Mouse (Mus musculus): ENCODE data around the gene Fer. TPM values are rescaled to one million over a fixed set of nuclear protein-coding genes. Genes with fewer than 3 reads are reported as not detected.

The Fer gene
- polyA plus RNA-seq, 1 experiment, result 0.56 TPM

DNA sequence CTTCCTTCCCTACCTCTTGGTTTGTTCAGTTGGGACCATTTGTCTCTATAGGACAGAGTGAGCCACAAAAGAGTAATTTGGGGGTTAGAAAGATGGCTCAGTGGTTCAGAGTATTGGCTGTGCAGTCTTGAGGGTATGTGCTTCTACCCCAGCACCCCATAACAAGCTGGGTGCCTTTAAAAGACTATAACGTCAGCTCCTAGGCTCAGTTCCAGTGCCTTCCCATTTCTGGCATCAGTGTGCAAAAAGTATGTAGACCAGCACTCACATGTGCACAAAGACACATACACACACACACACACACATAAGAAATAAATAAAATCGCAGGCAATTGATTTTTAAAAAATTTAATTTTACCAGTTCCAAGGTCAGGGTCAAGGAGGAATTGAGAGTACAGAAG, 222.6 kb downstream of the Fer start:
- H3K27me3 ChIP-seq (ENCODE audit: control insufficient read depth, insufficient read depth, low read length), result no peaks in the 10 kb centered on the region
- H3K27ac ChIP-seq (ENCODE audit: insufficient read depth, low read length), result no peak overlapping the region
- H3K36me3 ChIP-seq (ENCODE audit: control insufficient read depth, insufficient read depth, low read length), result no peaks in the 10 kb centered on the region
- H3K4me3 ChIP-seq (ENCODE audit: extremely low read depth, insufficient read depth, insufficient read length), result no peak overlapping the region
- WGBS, result 88% methylated on average over 2 of the region's 2 CpGs
- no peak for DNase-seq (ENCODE audit: low read depth in 1 of 2, low spot score in 2 of 2)
- H3K4me1 ChIP-seq (ENCODE audit: control insufficient read depth, insufficient read depth, insufficient read length), result no peaks in the 10 kb centered on the region
- TF ChIP-seq POLR2A (IDR thresholded peaks at IDR 0.05; ENCODE audit: low read depth, low read length) (no peak), CTCF (IDR thresholded peaks at IDR 0.05; ENCODE audit: extremely low read depth, insufficient read depth, insufficient read length, insufficient replicate concordance) (no peak)

DNA sequence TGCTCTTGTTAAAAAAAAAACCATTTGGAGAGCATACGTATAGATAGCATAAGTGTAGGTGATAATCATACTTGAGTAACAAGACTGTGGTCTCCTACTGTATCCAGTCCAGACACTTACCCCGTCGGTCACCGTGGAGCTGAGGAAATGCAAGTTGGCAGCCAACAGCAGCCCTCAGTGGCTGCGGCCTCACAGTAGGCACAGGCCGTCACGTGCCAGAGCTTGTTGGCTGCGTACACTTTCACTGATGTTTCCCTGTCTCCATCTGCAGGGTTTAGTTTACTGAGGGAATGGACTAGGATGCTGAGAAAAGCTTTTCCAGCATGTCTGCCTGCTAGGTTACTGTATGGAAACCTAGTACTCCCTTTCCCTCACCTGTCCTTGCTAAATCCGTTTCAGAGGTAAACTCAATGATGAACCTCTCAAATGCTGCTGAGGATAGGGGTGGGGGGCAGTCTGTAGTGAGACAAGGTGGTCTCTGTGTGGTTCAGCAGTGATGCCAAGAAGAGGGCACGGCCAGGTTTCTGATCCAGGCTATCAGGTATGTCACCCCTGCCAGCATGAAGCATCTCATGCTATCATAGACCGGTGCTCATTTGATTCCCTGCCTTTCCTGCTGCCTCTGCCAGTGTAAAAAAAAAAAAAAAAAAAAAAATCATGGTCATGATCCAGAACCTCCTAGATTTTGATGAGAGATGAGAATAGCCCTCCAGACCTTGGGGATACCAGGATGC, 224.2 kb downstream of the Fer start:
- no peaks in the 10 kb centered on the region for H3K27me3 ChIP-seq (ENCODE audit: control insufficient read depth, insufficient read depth, low read length)
- no peak for DNase-seq (ENCODE audit: low read depth in 1 of 2, low spot score in 2 of 2)
- no peak for TF ChIP-seq POLR2A (IDR thresholded peaks at IDR 0.05; ENCODE audit: low read depth, low read length)
- TF ChIP-seq CTCF (IDR thresholded peaks at IDR 0.05; ENCODE audit: extremely low read depth, insufficient read depth, insufficient read length, insufficient replicate concordance), result no peak
- no peaks in the 10 kb centered on the region for H3K36me3 ChIP-seq (ENCODE audit: control insufficient read depth, insufficient read depth, low read length)
- no peaks in the 10 kb centered on the region for H3K4me1 ChIP-seq (ENCODE audit: control insufficient read depth, insufficient read depth, insufficient read length)
- no peak overlapping the region for H3K27ac ChIP-seq (ENCODE audit: insufficient read depth, low read length)
- WGBS, result 92% methylated on average over 11 of the region's 11 CpGs
- H3K4me3 ChIP-seq (ENCODE audit: extremely low read depth, insufficient read depth, insufficient read length), result no peak overlapping the region

DNA sequence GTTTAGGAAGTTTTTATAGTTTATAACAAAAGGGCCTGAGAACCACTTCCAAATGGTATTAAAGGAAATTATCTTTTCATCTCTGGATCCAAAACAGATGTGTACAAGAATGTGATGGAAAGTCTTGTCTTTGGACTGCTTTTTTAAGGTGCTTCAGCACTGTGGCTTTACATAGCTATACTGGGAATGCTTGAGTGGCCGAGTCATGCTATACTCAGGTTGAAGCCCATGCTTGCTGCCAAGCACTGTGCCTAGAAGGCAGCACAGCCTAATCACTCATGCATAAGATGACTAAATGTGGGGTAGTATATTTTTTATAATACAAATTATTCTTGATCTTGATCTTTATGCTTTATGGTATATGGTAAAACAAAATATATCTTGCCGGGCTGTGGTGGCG, 225.0 kb downstream of the Fer start:
- TF ChIP-seq POLR2A (IDR thresholded peaks at IDR 0.05; ENCODE audit: low read depth, low read length) (no peak), CTCF (IDR thresholded peaks at IDR 0.05; ENCODE audit: extremely low read depth, insufficient read depth, insufficient read length, insufficient replicate concordance) (no peak)
- H3K4me3 ChIP-seq (ENCODE audit: extremely low read depth, insufficient read depth, insufficient read length), result no peak overlapping the region
- H3K27ac ChIP-seq (ENCODE audit: insufficient read depth, low read length), result no peak overlapping the region
- no peak for DNase-seq (ENCODE audit: low read depth in 1 of 2, low spot score in 2 of 2)
- 91% methylated on average over 3 of the region's 3 CpGs for whole genome bisulfite sequencing
- H3K36me3 ChIP-seq (ENCODE audit: control insufficient read depth, insufficient read depth, low read length), result no peaks in the 10 kb centered on the region
- H3K27me3 ChIP-seq (ENCODE audit: control insufficient read depth, insufficient read depth, low read length), result no peaks in the 10 kb centered on the region
- H3K4me1 ChIP-seq (ENCODE audit: control insufficient read depth, insufficient read depth, insufficient read length), result no peaks in the 10 kb centered on the region

DNA sequence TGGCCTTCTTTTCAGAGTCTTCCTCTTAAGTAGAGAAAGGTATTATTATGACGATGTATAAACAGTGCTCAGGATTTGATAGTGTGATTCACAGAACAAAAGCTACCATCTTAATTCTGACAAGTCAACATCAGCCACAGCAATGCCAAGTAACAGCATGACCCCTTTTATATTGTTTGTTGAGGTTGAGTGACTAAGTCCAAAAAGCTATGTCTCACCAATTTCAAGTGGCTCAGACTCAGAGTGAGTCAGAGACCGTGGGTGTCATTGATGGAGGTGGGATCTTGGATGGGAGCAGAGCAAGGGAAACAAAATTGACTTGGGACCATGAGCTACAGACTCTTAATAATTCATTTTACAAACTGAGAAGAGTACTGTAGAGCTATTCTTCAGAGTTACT, 230.9 kb downstream of the Fer start:
- no peak overlapping the region for H3K27ac ChIP-seq (ENCODE audit: insufficient read depth, low read length)
- no peaks in the 10 kb centered on the region for H3K36me3 ChIP-seq (ENCODE audit: control insufficient read depth, insufficient read depth, low read length)
- no peak for DNase-seq (ENCODE audit: low read depth in 1 of 2, low spot score in 2 of 2)
- H3K4me3 ChIP-seq (ENCODE audit: extremely low read depth, insufficient read depth, insufficient read length), result no peak overlapping the region
- no peaks in the 10 kb centered on the region for H3K27me3 ChIP-seq (ENCODE audit: control insufficient read depth, insufficient read depth, low read length)
- no peaks in the 10 kb centered on the region for H3K4me1 ChIP-seq (ENCODE audit: control insufficient read depth, insufficient read depth, insufficient read length)
- 84% methylated on average over 2 of the region's 2 CpGs for WGBS
- TF ChIP-seq POLR2A (IDR thresholded peaks at IDR 0.05; ENCODE audit: low read depth, low read length), result no peak
- no peak for TF ChIP-seq CTCF (IDR thresholded peaks at IDR 0.05; ENCODE audit: extremely low read depth, insufficient read depth, insufficient read length, insufficient replicate concordance)

DNA sequence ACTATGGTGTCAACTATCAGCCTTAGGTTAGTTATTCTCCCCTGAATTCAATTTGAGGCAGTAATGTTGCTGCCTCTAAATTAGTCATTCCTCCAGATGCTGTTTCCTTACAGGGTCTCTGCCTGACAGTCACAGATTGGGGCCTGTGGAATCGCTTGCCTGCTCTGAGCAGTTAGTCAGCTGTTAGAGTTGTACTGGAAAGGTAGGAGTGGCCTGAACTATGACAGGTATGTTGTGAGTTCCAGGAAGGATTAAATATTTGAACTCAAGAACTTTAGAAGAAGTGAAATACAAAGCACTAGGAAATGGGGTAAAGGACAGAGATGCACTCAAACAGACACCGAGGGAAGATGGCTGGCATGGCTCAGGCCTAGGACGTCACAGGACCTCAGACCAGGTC, 233.9 kb downstream of the Fer start:
- TF ChIP-seq POLR2A (IDR thresholded peaks at IDR 0.05; ENCODE audit: low read depth, low read length), result no peak
- Histone ChIP-seq H3K4me3 (ENCODE audit: extremely low read depth, insufficient read depth, insufficient read length) (no peak overlapping the region), H3K4me1 (ENCODE audit: control insufficient read depth, insufficient read depth, insufficient read length) (no peaks in the 10 kb centered on the region), H3K36me3 (ENCODE audit: control insufficient read depth, insufficient read depth, low read length) (no peaks in the 10 kb centered on the region), H3K27me3 (ENCODE audit: control insufficient read depth, insufficient read depth, low read length) (no peaks in the 10 kb centered on the region), H3K27ac (ENCODE audit: insufficient read depth, low read length) (no peak overlapping the region)
- WGBS, result 86% methylated on average over 3 of the region's 3 CpGs
- no peak for DNase-seq (ENCODE audit: low read depth in 1 of 2, low spot score in 2 of 2)

DNA sequence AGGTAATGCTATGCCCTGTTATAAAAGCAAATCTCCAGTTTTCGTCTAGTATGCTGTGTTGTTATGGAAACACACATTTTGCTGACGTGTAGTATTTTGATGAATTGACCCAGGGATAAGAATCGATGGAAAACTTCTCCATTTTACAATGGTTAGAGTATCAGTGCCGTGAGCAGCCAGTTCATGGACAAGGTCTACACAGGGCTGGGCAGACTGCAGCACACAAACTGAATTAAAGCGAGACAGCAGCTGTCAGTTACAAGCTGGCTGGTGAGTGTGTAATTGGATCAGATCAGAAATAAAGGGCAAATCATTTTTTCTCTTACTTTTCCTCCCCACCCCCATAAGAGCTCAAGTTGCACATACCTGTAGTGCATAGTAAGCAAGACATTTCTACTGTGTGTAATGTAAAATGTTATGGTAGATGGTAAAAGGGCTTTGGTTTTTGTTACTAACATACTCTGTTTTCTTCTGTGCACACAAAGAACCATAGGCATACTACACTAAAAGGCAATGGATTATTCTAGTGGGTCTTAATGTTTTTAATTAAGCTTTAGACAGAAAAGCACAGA, 235.0 kb downstream of the Fer start:
- Histone ChIP-seq H3K27me3 (ENCODE audit: control insufficient read depth, insufficient read depth, low read length) (no peaks in the 10 kb centered on the region), H3K4me3 (ENCODE audit: extremely low read depth, insufficient read depth, insufficient read length) (no peak overlapping the region), H3K36me3 (ENCODE audit: control insufficient read depth, insufficient read depth, low read length) (no peaks in the 10 kb centered on the region), H3K27ac (ENCODE audit: insufficient read depth, low read length) (no peak overlapping the region), H3K4me1 (ENCODE audit: control insufficient read depth, insufficient read depth, insufficient read length) (no peaks in the 10 kb centered on the region)
- no peak for DNase-seq (ENCODE audit: low read depth in 1 of 2, low spot score in 2 of 2)
- WGBS, result 89% methylated on average over 5 of the region's 5 CpGs
- TF ChIP-seq POLR2A (IDR thresholded peaks at IDR 0.05; ENCODE audit: low read depth, low read length) (no peak), CTCF (IDR thresholded peaks at IDR 0.05; ENCODE audit: extremely low read depth, insufficient read depth, insufficient read length, insufficient replicate concordance) (no peak)

DNA sequence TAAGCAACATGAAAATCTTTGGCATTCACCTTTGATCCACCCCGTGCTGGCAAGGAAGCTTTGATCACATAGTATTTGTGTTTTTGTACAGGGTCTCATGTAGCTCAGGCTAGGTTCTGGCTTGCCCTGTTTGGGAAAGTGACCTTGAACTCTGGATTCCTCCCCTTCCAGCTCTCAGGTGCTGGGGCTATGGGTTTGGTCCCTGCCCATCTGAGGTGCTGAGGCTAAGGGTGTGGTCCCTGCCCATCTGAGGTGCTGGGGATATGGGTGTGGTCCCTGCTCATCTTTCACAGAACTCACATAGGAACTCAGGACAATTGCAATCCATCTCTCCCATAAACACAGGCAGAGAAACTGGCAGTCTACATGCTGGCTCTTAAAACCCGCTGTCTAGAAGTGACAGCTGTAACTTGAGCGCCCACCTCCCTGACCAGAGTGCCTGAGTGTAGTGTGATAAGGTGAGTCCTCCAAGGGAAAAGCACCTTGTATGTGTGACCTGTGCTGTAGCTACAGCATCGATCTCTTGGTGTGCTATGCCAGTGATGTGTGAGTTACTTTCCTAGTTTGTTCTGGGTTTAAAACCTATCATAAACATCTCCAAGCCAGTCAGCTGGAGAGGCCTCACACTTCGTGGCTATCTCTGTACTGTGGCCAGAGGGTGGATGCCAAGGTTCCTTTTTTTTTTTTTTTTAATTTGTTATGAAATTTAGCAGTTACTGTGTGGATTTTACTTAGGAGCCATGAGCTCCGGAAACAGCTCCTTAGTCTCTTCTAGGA, 236.7 kb downstream of the Fer start:
- no peak for DNase-seq (ENCODE audit: low read depth in 1 of 2, low spot score in 2 of 2)
- 75% methylated on average over 6 of the region's 6 CpGs for WGBS
- Histone ChIP-seq H3K4me1 (ENCODE audit: control insufficient read depth, insufficient read depth, insufficient read length) (no peaks in the 10 kb centered on the region), H3K4me3 (ENCODE audit: extremely low read depth, insufficient read depth, insufficient read length) (no peak overlapping the region), H3K27me3 (ENCODE audit: control insufficient read depth, insufficient read depth, low read length) (no peaks in the 10 kb centered on the region), H3K27ac (ENCODE audit: insufficient read depth, low read length) (no peak overlapping the region), H3K36me3 (ENCODE audit: control insufficient read depth, insufficient read depth, low read length) (no peaks in the 10 kb centered on the region)
- no peak for TF ChIP-seq POLR2A (IDR thresholded peaks at IDR 0.05; ENCODE audit: low read depth, low read length)
- TF ChIP-seq CTCF (IDR thresholded peaks at IDR 0.05; ENCODE audit: extremely low read depth, insufficient read depth, insufficient read length, insufficient replicate concordance), result no peak

Data from spleen, adult 2 months (tissue).